Mouse (Mus musculus): ENCODE results near the gene 5730596B20Rik.

DNA sequence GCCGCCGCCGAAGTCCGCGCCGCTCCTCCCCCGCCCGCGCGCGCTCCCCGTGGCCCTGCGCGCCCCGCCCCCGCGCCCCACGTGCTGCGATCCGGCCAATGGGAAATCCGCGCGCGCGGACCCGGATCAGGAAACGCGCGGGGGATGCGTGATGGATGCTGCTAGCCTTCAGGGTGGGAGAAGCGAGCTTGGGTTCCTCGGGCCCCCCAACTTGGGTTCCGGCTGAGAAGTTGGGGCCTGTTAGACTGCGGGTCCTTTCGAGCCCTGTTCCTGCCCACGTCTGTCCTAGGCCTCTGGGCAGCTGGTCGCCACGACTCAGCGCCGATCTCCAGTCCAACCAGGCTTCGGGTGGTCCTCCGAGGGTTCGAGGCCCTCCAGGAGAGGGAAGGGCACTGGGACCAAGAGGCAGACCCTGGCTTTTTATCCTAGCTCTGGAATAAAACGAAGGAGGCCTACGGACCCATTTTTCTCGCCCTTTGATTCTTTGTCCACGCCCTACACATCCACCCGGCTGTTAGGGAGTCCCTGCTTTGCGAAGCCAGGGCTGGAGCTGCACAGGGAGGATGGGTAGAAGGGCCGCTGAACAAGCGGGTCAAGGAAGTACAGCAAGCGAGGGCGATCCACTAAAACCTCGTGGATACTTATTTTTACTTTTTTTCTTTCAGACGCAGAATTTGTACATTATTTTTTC is 14.7 kb downstream of the 5730596B20Rik start:
- TF ChIP-seq CTCF (IDR thresholded peaks at IDR 0.05; ENCODE audit: borderline replicate concordance, extremely low read depth, insufficient read depth, insufficient read length) = no peak
- no peak for TF ChIP-seq POLR2A (IDR thresholded peaks at IDR 0.05; ENCODE audit: borderline replicate concordance, extremely low read depth, insufficient read depth, insufficient read length, poor library complexity, severe bottlenecking)
